Mouse (Mus musculus): ENCODE results near the gene Ptk7.

GRCm38 (mm10) chr17:46555673-46556583, 73.4 kb downstream of the Ptk7 start, which contains the start of gene Srf:
- TF ChIP-seq CTCF (IDR thresholded peaks at IDR 0.05; ENCODE audit: control insufficient read depth, insufficient read depth, insufficient replicate concordance, low read depth, low read length) = peak; percentile 38; the same call in 1 of the 2 replicates
- peak; percentile 54 for TF ChIP-seq POLR2A (IDR thresholded peaks at IDR 0.05; ENCODE audit: control insufficient read depth, low read depth, low read length)

Data from testis, adult 2 months (tissue).